Mouse (Mus musculus) forebrain, embryonic 13.5 days (tissue): ENCODE data around the gene Ebi3. TPM values are rescaled to one million over a fixed set of nuclear protein-coding genes. Genes with fewer than 3 reads are reported as not detected.

Source experiments
- ATAC-seq: fragments of 200-750 bp; cut with Nextera tagmentation; 2 replicates; pipeline ENCODE4 v1.8.0; 2017
- H3K27ac ChIP-seq: fragments of 300-500 bp; sonication (generic); 2 replicates; pipeline ENCODE4 v1.5.1; 2015; ENCODE audit warnings: inconsistent platforms, mild to moderate bottlenecking, moderate library complexity
- H3K27me3 ChIP-seq: fragments of 300-500 bp; sonication (generic); 2 replicates; pipeline ENCODE4 v1.6.1; 2015; ENCODE audit warnings: mild to moderate bottlenecking, inconsistent platforms
- H3K36me3 ChIP-seq: fragments of 300-500 bp; sonication (generic); 2 replicates; pipeline ENCODE4 v1.6.1; 2015; ENCODE audit warnings: mild to moderate bottlenecking, inconsistent platforms; ENCODE audit not compliant: poor library complexity, severe bottlenecking
- H3K4me1 ChIP-seq: fragments of 300-500 bp; sonication (generic); 2 replicates; pipeline ENCODE4 v1.6.1; 2015; ENCODE audit warnings: inconsistent platforms
- H3K4me2 ChIP-seq: fragments of 300-500 bp; sonication (generic); 2 replicates; pipeline ENCODE4 v1.6.1; 2015; ENCODE audit warnings: inconsistent platforms, mild to moderate bottlenecking, moderate library complexity
- H3K4me3 ChIP-seq: fragments of 300-500 bp; sonication (generic); 2 replicates; pipeline ENCODE4 v1.5.1; 2015; ENCODE audit warnings: mild to moderate bottlenecking, inconsistent platforms
- H3K9ac ChIP-seq: fragments of 300-500 bp; sonication (generic); 2 replicates; pipeline ENCODE4 v1.6.1; 2015; ENCODE audit warnings: mild to moderate bottlenecking, inconsistent platforms
- H3K9me3 ChIP-seq: fragments of 300-500 bp; sonication (generic); replicated peaks from 2 replicates; pipeline ENCODE4 v1.6.1; 2016; ENCODE audit warnings: inconsistent platforms
- WGBS: fragments of 180-500 bp; shearing (Covaris S2); methylation state at CpG from one replicate; pipeline ENCODE4 v1.1.7; 2015; 5-methylcytosine and 5-hydroxymethylcytosine counted together
- polyA plus RNA-seq: library from polyadenylated mRNA; unstranded; fragments of >200 nt; fragmentation: Nextera tagmentation; extraction: Ambion mirVana; gene quantifications from 2 replicates; pipeline ENCODE4 v1.2.1, GENCODE M21; 2015

The Ebi3 gene
- polyA plus RNA-seq, 1 experiment from 2014 or later = 2.4 TPM

- H3K4me2 ChIP-seq = peak overlapping the region; percentile 64
- H3K36me3 ChIP-seq = peaks cover 28% of the 10 kb centered on the region
- peaks cover 35% of the 10 kb centered on the region for H3K4me1 ChIP-seq
- ATAC-seq = no peak
- no peaks in the 10 kb centered on the region for H3K9me3 ChIP-seq
- H3K9ac ChIP-seq = peak overlapping the region; percentile 56
- H3K4me3 ChIP-seq = peak overlapping the region; percentile 52
- 74% methylated on average over 10 of the region's 10 CpGs for WGBS
- no peaks in the 10 kb centered on the region for H3K27me3 ChIP-seq
- peak overlapping the region; percentile 95 for H3K27ac ChIP-seq
Measured at GRCm38 (mm10) chr17:55959946-55960740, 7.7 kb downstream of the Ebi3 start.

- H3K9me3 ChIP-seq = no peaks in the 10 kb centered on the region
- H3K27me3 ChIP-seq = no peaks in the 10 kb centered on the region
- H3K4me3 ChIP-seq = no peak overlapping the region
- no peak overlapping the region for H3K9ac ChIP-seq
- H3K4me1 ChIP-seq = peaks cover 35% of the 10 kb centered on the region
- ATAC-seq = no peak
- H3K4me2 ChIP-seq = no peak overlapping the region
- peaks cover 32% of the 10 kb centered on the region for H3K36me3 ChIP-seq
- no peak overlapping the region for H3K27ac ChIP-seq
Measured at GRCm38 (mm10) chr17:55960791-55961190, 8.4 kb downstream of the Ebi3 start.

- Histone ChIP-seq H3K9me3 (no peaks in the 10 kb centered on the region), H3K4me3 (no peak overlapping the region), H3K36me3 (peaks cover 41% of the 10 kb centered on the region), H3K27ac (no peak overlapping the region), H3K9ac (no peak overlapping the region), H3K27me3 (no peaks in the 10 kb centered on the region), H3K4me1 (peaks cover 28% of the 10 kb centered on the region), H3K4me2 (no peak overlapping the region)
- no peak for ATAC-seq
- 97% methylated on average over 7 of the region's 7 CpGs for WGBS
Measured at GRCm38 (mm10) chr17:55961631-55962030, 9.2 kb downstream of the Ebi3 start.

- H3K4me1 ChIP-seq = peaks cover 14% of the 10 kb centered on the region
- H3K9ac ChIP-seq = no peak overlapping the region
- H3K27me3 ChIP-seq = no peaks in the 10 kb centered on the region
- H3K4me2 ChIP-seq = no peak overlapping the region
- peaks cover 56% of the 10 kb centered on the region for H3K36me3 ChIP-seq
- no peak for ATAC-seq
- WGBS = 82% methylated on average over 14 of the region's 14 CpGs
- no peak overlapping the region for H3K4me3 ChIP-seq
- H3K27ac ChIP-seq = no peak overlapping the region
- no peaks in the 10 kb centered on the region for H3K9me3 ChIP-seq
Measured at GRCm38 (mm10) chr17:55963171-55963570, 10.7 kb downstream of the Ebi3 start.

GRCm38 (mm10) chr17:55964496-55964895, 12.1 kb downstream of the Ebi3 start:
- Histone ChIP-seq H3K4me1 (peaks cover 12% of the 10 kb centered on the region), H3K4me3 (no peak overlapping the region), H3K4me2 (no peak overlapping the region), H3K9me3 (no peaks in the 10 kb centered on the region), H3K36me3 (peaks cover 59% of the 10 kb centered on the region), H3K27ac (no peak overlapping the region), H3K9ac (no peak overlapping the region), H3K27me3 (no peaks in the 10 kb centered on the region)
- 93% methylated on average over 10 of the region's 10 CpGs for WGBS
- no peak for ATAC-seq

GRCm38 (mm10) chr17:55964996-55965395, 12.6 kb downstream of the Ebi3 start:
- Histone ChIP-seq H3K27ac (no peak overlapping the region), H3K9ac (no peak overlapping the region), H3K4me2 (no peak overlapping the region), H3K36me3 (peaks cover 59% of the 10 kb centered on the region), H3K27me3 (no peaks in the 10 kb centered on the region), H3K4me1 (peaks cover 12% of the 10 kb centered on the region), H3K4me3 (no peak overlapping the region), H3K9me3 (no peaks in the 10 kb centered on the region)
- 86% methylated on average over 9 of the region's 9 CpGs for WGBS
- ATAC-seq = no peak

GRCm38 (mm10) chr17:55967186-55967585, 14.7 kb downstream of the Ebi3 start:
- 94% methylated on average over 4 of the region's 4 CpGs for WGBS
- H3K4me3 ChIP-seq = no peak overlapping the region
- no peak for ATAC-seq
- no peak overlapping the region for H3K27ac ChIP-seq
- H3K9me3 ChIP-seq = no peaks in the 10 kb centered on the region
- no peak overlapping the region for H3K4me2 ChIP-seq
- H3K27me3 ChIP-seq = no peaks in the 10 kb centered on the region
- H3K9ac ChIP-seq = no peak overlapping the region
- H3K36me3 ChIP-seq = peaks cover 49% of the 10 kb centered on the region
- peaks cover 25% of the 10 kb centered on the region for H3K4me1 ChIP-seq

GRCm38 (mm10) chr17:55968210-55968609, 15.8 kb downstream of the Ebi3 start:
- H3K27ac ChIP-seq = 0 out of 2 replicates have a peak overlapping the region, but pooled peaks have one; percentile 69
- H3K4me2 ChIP-seq = no peak overlapping the region
- 72% methylated on average over 7 of the region's 7 CpGs for WGBS
- H3K9ac ChIP-seq = 0 out of 2 replicates have a peak overlapping the region, but pooled peaks have one; percentile 13
- H3K27me3 ChIP-seq = no peaks in the 10 kb centered on the region
- no peak overlapping the region for H3K4me3 ChIP-seq
- no peaks in the 10 kb centered on the region for H3K9me3 ChIP-seq
- H3K4me1 ChIP-seq = peaks cover 31% of the 10 kb centered on the region
- peaks cover 54% of the 10 kb centered on the region for H3K36me3 ChIP-seq
- ATAC-seq = no peak

GRCm38 (mm10) chr17:55969560-55969959, 17.1 kb downstream of the Ebi3 start:
- H3K9ac ChIP-seq = peak overlapping the region; percentile 72
- WGBS = 32% methylated on average over 14 of the region's 14 CpGs
- peaks cover 31% of the 10 kb centered on the region for H3K4me1 ChIP-seq
- no peaks in the 10 kb centered on the region for H3K27me3 ChIP-seq
- H3K27ac ChIP-seq = peak overlapping the region; percentile 69
- H3K36me3 ChIP-seq = peaks cover 56% of the 10 kb centered on the region
- peak overlapping the region; percentile 67 for H3K4me2 ChIP-seq
- H3K4me3 ChIP-seq = peak overlapping the region; percentile 50
- peak; percentile 52 for ATAC-seq
- H3K9me3 ChIP-seq = no peaks in the 10 kb centered on the region

GRCm38 (mm10) chr17:55969966-55970891, 17.8 kb downstream of the Ebi3 start, which contains the start of gene Shd:
Shd (plus strand) TSS chr17:55970467.
- Histone ChIP-seq H3K9me3 (no peaks in the 10 kb centered on the region), H3K36me3 (peaks cover 50% of the 10 kb centered on the region), H3K9ac (peak within 1 kb of the TSS; percentile 72), H3K4me1 (peaks cover 31% of the 10 kb centered on the region), H3K27ac (peak within 1 kb of the TSS; percentile 69), H3K4me3 (peak within 1 kb of the TSS; percentile 50), H3K27me3 (no peaks in the 10 kb centered on the region), H3K4me2 (peak within 1 kb of the TSS; percentile 67)
- peak; percentile 63 for ATAC-seq
- whole genome bisulfite sequencing = 7% methylated on average over 55 of the region's 55 CpGs

GRCm38 (mm10) chr17:55971453-55971852, 19.0 kb downstream of the Ebi3 start:
- WGBS = 22% methylated on average over 22 of the region's 22 CpGs
- H3K27ac ChIP-seq = no peak overlapping the region

More at GRCm38 (mm10) chr17:55971453-55971852, 19.0 kb downstream of the Ebi3 start:
- H3K9ac ChIP-seq = peak overlapping the region; percentile 72
- H3K9me3 ChIP-seq = no peaks in the 10 kb centered on the region
- H3K27me3 ChIP-seq = no peaks in the 10 kb centered on the region
- H3K4me3 ChIP-seq = peak overlapping the region; percentile 50
- H3K36me3 ChIP-seq = peaks cover 40% of the 10 kb centered on the region
- ATAC-seq = no peak
- peak overlapping the region; percentile 67 for H3K4me2 ChIP-seq
- H3K4me1 ChIP-seq = peaks cover 33% of the 10 kb centered on the region
